Mouse (Mus musculus) adrenal gland, adult 18-20 months (tissue): ENCODE measurements around the gene Trim38. TPM values are rescaled to one million over a fixed set of nuclear protein-coding genes. Genes with fewer than 3 reads are reported as not detected.
A peak's percentile ranks its signal among the peaks of the same experiment; 100 is the strongest.

Experiments
- DNase-seq, 2 experiments: peaks; one replicate each; pipeline ENCODE4 v3.0.0; 2021 to 2022; ENCODE audit warnings: low spot score in 2 of 2
- microRNA-seq, 2 experiments: library from miRNA; unstranded; fragments of <30 nt; microRNA quantifications; one replicate each; pipeline ENCODE4 v1.2.0; 2021; ENCODE audit warnings: borderline number of aligned reads in 2 of 2
- total RNA-seq, 2 experiments: library from RNA; stranded (reverse); gene quantifications; 1 replicate in 1 of 2; 2 replicates in 1 of 2; pipeline ENCODE4 v1.2.3; 2021

Trim38 gene
- total RNA-seq, 2 experiments from 2014 or later: not detected

GRCm38 (mm10) chr13:23834836-23835235, 65.1 kb downstream of the Trim38 start:
- DNase-seq: no peak

- peak in 1 of 2 experiments; percentile 20 for DNase-seq
Measured at GRCm38 (mm10) chr13:23836630-23837029, 66.9 kb downstream of the Trim38 start.

- DNase-seq: no peak
Measured at GRCm38 (mm10) chr13:23839308-23839707, 69.6 kb downstream of the Trim38 start, which contains the start of gene Slc17a3. Slc17a3 (plus strand) TSS chr13:23839434.

Small RNAs within 50 kb of the gene (microRNA-seq; reads per million reads assigned to microRNA genes)
- gene Gm44314: 0 reads per million in 2 experiments
- gene Gm44484: 0 reads per million in 2 experiments

Other genes with a start within 250 kb of the Trim38 start
- 100 to 1,000 TPM; 400 to 445 TPM for gene Hist1h4h, start 238.9 kb upstream of the Trim38 start, total RNA-seq
- 10 to 100 TPM in 1 of 2 experiments, 1 to 10 TPM in 1; 8.5 to 12.6 TPM for gene Hist1h2af, start 236.0 kb upstream of the Trim38 start, total RNA-seq
- 1 to 10 TPM; 3.8 to 4.7 TPM for gene Hist1h3g, start 234.5 kb upstream of the Trim38 start, total RNA-seq
- gene Hist1h2bh, start 226.5 kb upstream of the Trim38 start, total RNA-seq: 1 to 10 TPM; 1.8 to 2.2 TPM
- gene Hist1h3f, start 225.9 kb upstream of the Trim38 start, total RNA-seq: 10 to 100 TPM; 12.6 to 12.7 TPM
- 10 to 100 TPM; 32.5 to 41.1 TPM for gene Hist1h4f, start 218.3 kb upstream of the Trim38 start, total RNA-seq
- 1 to 10 TPM; 1.5 to 1.6 TPM for gene Hist1h1d, start 216.7 kb upstream of the Trim38 start, total RNA-seq
- 10 to 100 TPM; 31.7 to 35.9 TPM for gene Hist1h3e, start 207.5 kb upstream of the Trim38 start, total RNA-seq
- 1 to 10 TPM; 2.9 to 3.8 TPM for gene Hist1h2ae, start 198.7 kb upstream of the Trim38 start, total RNA-seq
- gene Hist1h2bg, start 198.5 kb upstream of the Trim38 start, total RNA-seq: 10 to 100 TPM; 54.4 to 56.8 TPM
- gene Hist1h2bf, start 195.7 kb upstream of the Trim38 start, total RNA-seq: 10 to 100 TPM; 15.9 to 21.9 TPM
- 1 to 10 TPM; 5.6 to 6.1 TPM for gene Hist1h2ad, start 195.5 kb upstream of the Trim38 start, total RNA-seq
- gene Hist1h3d, start 194.2 kb upstream of the Trim38 start, total RNA-seq: 1 to 10 TPM; 3.2 to 3.9 TPM
- 100 to 1,000 TPM; 125 to 153 TPM for gene Hist1h4d, start 188.3 kb upstream of the Trim38 start, total RNA-seq
- 10 to 100 TPM in 1 of 2 experiments, 1 to 10 TPM in 1; 9.3 to 13.3 TPM for gene Hist1h2be, start 148.8 kb upstream of the Trim38 start, total RNA-seq
- gene Hist1h1e, start 147.4 kb upstream of the Trim38 start, total RNA-seq: 10 to 100 TPM; 33.6 to 39.8 TPM
- 1 to 10 TPM; 2.0 to 2.2 TPM for gene Hist1h2ac, start 86.0 kb upstream of the Trim38 start, total RNA-seq
- 100 to 1,000 TPM; 115 to 172 TPM for gene Hist1h2bc, start 85.7 kb upstream of the Trim38 start, total RNA-seq
- gene Hist1h1t, start 74.1 kb upstream of the Trim38 start, total RNA-seq: not detected
- 10 to 100 TPM; 79.0 to 94.6 TPM for gene Hist1h4c, start 71.5 kb upstream of the Trim38 start, total RNA-seq
- gene Hfe, start 59.1 kb upstream of the Trim38 start, total RNA-seq: 10 to 100 TPM; 33.3 to 45.6 TPM
- 100 to 1,000 TPM; 157 to 187 TPM for gene Hist1h1c, start 31.1 kb upstream of the Trim38 start, total RNA-seq
- 1 to 10 TPM; 4.6 to 5.4 TPM for gene Hist1h3c, start 24.3 kb upstream of the Trim38 start, total RNA-seq
- gene Hist1h2bb, start 23.2 kb upstream of the Trim38 start, total RNA-seq: 10 to 100 TPM; 16.2 to 17.9 TPM
- gene Hist1h2ab, start 18.8 kb upstream of the Trim38 start, total RNA-seq: 10 to 100 TPM; 19.4 to 19.5 TPM
- gene Hist1h3b, start 17.6 kb upstream of the Trim38 start, total RNA-seq: 10 to 100 TPM; 16.4 to 23.4 TPM
- gene Hist1h4b, start 12.9 kb upstream of the Trim38 start, total RNA-seq: 10 to 100 TPM; 61.2 to 90.4 TPM
- 10 to 100 TPM; 21.6 to 23.4 TPM for gene Hist1h4a, start 8.7 kb upstream of the Trim38 start, total RNA-seq
- gene Hist1h3a, start 7.5 kb upstream of the Trim38 start, total RNA-seq: 10 to 100 TPM; 18.1 to 28.1 TPM
- 10 to 100 TPM in 1 of 2 experiments, 1 to 10 TPM in 1; 7.1 to 14.2 TPM for gene Hist1h1a, start 6.2 kb upstream of the Trim38 start, total RNA-seq
- not detected for gene Slc17a2, start 37.1 kb downstream of the Trim38 start, total RNA-seq
- gene Slc17a3, start 69.5 kb downstream of the Trim38 start, total RNA-seq: under 1 TPM; 0.16 to 0.86 TPM
- not detected for gene Slc17a1, start 97.8 kb downstream of the Trim38 start, total RNA-seq
- under 1 TPM in 1 of 2 experiments, not detected in 1; 0.53 TPM for gene Slc17a4, start 145.1 kb downstream of the Trim38 start, total RNA-seq
- gene Hist1h2ba, start 164.2 kb downstream of the Trim38 start, total RNA-seq: not detected
- gene Hist1h2aa, start 164.5 kb downstream of the Trim38 start, total RNA-seq: not detected
- 1 to 10 TPM; 2.6 to 3.3 TPM for gene Scgn, start 221.3 kb downstream of the Trim38 start, total RNA-seq